Mouse (Mus musculus) hindbrain, embryonic 11.5 days (tissue): ENCODE data around the gene Slc5a6. TPM values are rescaled to one million over a fixed set of nuclear protein-coding genes. Genes with fewer than 3 reads are reported as not detected.

Experiments used
- ATAC-seq: fragments of 200-750 bp; cut with Nextera tagmentation; 2 replicates; pipeline ENCODE4 v1.8.0; 2017; ENCODE audit warnings: mild to moderate bottlenecking, moderate TSS enrichment, moderate library complexity; ENCODE audit not compliant: low FRiP score
- DNase-seq: peaks from one replicate; pipeline ENCODE4 v3.0.0-alpha.2; 2015; ENCODE audit warnings: low spot score
- H3K27ac ChIP-seq: fragments of 300-500 bp; sonication (generic); 2 replicates; pipeline ENCODE4 v1.5.1; 2014; ENCODE audit warnings: mild to moderate bottlenecking, low read depth, low read length
- H3K27me3 ChIP-seq: fragments of 300-500 bp; sonication (generic); 2 replicates; pipeline ENCODE4 v1.6.1; 2014; ENCODE audit warnings: mild to moderate bottlenecking, low read length, moderate library complexity, mixed read lengths; ENCODE audit not compliant: control insufficient read depth, insufficient read depth
- H3K36me3 ChIP-seq: fragments of 300-500 bp; sonication (generic); 2 replicates; pipeline ENCODE4 v1.6.1; 2014; ENCODE audit warnings: mild to moderate bottlenecking, low read length, moderate library complexity, mixed read lengths; ENCODE audit not compliant: control insufficient read depth, insufficient read depth
- H3K4me1 ChIP-seq: fragments of 300-500 bp; sonication (generic); replicated peaks from 2 replicates; pipeline ENCODE4 v1.6.1; 2014; ENCODE audit warnings: low read length, mixed read lengths; ENCODE audit not compliant: control insufficient read depth, insufficient read depth
- H3K4me2 ChIP-seq: fragments of 300-500 bp; sonication (generic); replicated peaks from 2 replicates; pipeline ENCODE4 v1.6.1; 2014; ENCODE audit warnings: mild to moderate bottlenecking, low read depth, low read length
- H3K4me3 ChIP-seq: fragments of 300-500 bp; sonication (generic); 2 replicates; pipeline ENCODE4 v1.5.1; 2014; ENCODE audit warnings: low read depth, low read length
- H3K9ac ChIP-seq: fragments of 300-500 bp; sonication (generic); 2 replicates; pipeline ENCODE4 v1.6.1; 2014; ENCODE audit warnings: low read depth, low read length
- H3K9me3 ChIP-seq: fragments of 300-500 bp; sonication (generic); 2 replicates; pipeline ENCODE4 v1.6.1; 2016; ENCODE audit warnings: low read length; ENCODE audit not compliant: control insufficient read depth
- WGBS: fragments of 180-500 bp; shearing (Covaris S2); extraction: QIAGEN DNeasy Blood & Tissue Kit; methylation state at CpG from one replicate; pipeline ENCODE4 v1.1.7; 2014; 5-methylcytosine and 5-hydroxymethylcytosine counted together
- polyA plus RNA-seq: library from polyadenylated mRNA; unstranded; fragments of >200 nt; fragmentation: Nextera tagmentation; extraction: Ambion mirVana; gene quantifications from 2 replicates; pipeline ENCODE4 v1.2.1, GENCODE M21; 2014

Gene Slc5a6
- 6.3 and 7.6 TPM in 2 replicates for polyA plus RNA-seq

DNA sequence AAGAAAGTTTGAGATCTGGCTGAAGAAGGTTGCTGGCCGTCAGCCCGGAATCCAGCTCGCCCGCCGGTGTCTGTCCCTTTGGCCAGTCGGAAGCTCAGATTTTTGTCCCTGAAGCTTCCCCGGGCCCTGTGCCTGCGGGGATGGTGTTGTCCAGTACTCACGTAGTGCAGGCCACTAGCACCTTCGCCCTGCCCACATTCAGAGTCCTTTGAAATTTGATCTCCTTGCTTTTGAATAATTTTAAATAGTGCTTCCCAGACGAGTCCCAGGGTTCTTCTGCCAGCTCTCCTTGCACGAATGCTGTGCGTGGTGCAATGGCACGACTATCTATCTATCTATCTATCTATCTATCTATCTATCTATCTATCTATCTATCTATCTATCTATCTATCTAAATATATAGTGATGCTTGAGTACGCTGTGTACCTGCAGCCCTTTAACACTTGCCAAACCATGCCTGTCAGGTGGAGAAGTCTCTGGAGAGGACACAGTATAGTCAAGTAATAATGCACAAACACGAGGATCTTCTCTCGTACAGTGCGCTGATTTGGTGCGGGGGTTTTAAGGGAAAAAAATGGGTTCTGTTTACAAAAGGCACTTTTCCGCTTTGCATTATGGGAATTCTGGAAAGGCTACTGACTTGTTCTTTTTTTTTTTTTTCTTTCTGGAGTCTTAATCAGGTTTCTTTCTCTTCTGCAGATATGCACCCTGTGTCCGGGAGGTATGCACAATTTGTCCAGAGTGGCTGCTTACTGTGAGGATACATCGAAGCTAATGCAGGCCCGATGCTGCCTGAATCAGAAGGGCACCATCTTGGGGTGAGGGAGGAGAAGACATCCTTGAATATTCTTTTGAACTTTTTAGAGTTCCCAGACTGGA lies at the start of gene Slc5a6:
Gene Slc5a6, minus strand, starts transcription at position 162 of the 879 bp plus-strand sequence.
- Histone ChIP-seq H3K9ac (peak within 1 kb of the TSS; percentile 87), H3K4me1 (no peaks in the 10 kb centered on the region; the same call in 1 of the 2 replicates), H3K4me2 (peak within 1 kb of the TSS; percentile 81), H3K27ac (peak within 1 kb of the TSS; percentile 90), H3K27me3 (no peaks in the 10 kb centered on the region), H3K36me3 (0 out of 2 replicates have a peak, but pooled peaks cover 2% of the 10 kb centered on the region), H3K4me3 (peak within 1 kb of the TSS; percentile 72), H3K9me3 (no peaks in the 10 kb centered on the region)
- WGBS = under 1% methylated on average over 23 of the region's 23 CpGs
- DNase-seq (peak; percentile 70), ATAC-seq (peak; percentile 57)

DNA sequence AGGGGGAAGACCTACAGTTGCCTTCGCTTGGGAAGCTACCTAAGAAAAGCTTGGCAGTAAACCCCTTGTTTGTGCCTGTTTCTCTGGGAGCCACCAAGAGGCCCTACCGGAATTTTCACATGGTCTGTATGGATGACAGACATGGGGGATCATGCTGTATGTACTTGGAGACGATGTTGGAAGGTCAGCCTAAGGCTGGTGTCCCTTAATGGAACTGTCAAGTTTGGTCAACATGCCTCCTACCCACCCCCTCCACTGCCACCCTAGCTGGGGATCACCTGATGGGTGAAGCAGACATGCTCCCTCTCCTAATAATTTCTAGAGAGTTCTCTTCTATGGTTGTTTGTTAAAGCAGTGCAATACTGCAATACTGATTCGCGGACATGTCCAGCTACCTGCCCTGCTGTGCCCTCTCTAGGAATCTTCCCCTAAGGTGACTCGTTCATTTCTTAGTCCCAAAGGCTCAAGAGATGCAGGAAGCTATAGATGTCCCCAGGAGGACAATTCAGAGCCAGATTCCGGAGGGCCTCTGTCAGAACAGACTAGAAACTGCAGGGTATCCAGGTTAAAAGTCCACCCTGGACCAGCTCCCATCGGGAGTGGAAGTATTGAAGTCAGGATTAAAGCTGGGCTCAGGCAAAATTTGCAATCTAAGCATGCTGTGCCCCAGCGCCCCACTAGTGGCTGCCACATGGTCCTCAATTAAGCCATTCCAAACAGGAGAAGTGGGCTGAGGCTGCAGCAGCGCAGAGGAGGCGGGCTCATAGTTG lies 47.2 kb upstream of the Slc5a6 start:
- ATAC-seq = no peak
- WGBS = 26% methylated on average over 11 of the region's 11 CpGs
- no peaks in the 10 kb centered on the region for H3K9me3 ChIP-seq
- peak overlapping the region; percentile 23 for H3K4me3 ChIP-seq
- peaks cover 66% of the 10 kb centered on the region for H3K27me3 ChIP-seq
- no peak overlapping the region for H3K9ac ChIP-seq
- H3K27ac ChIP-seq = no peak overlapping the region
- DNase-seq = no peak
- peak overlapping the region; percentile 37; the same call in 1 of the 2 replicates for H3K4me2 ChIP-seq
- peaks cover 6% of the 10 kb centered on the region for H3K4me1 ChIP-seq
- no peaks in the 10 kb centered on the region for H3K36me3 ChIP-seq

DNA sequence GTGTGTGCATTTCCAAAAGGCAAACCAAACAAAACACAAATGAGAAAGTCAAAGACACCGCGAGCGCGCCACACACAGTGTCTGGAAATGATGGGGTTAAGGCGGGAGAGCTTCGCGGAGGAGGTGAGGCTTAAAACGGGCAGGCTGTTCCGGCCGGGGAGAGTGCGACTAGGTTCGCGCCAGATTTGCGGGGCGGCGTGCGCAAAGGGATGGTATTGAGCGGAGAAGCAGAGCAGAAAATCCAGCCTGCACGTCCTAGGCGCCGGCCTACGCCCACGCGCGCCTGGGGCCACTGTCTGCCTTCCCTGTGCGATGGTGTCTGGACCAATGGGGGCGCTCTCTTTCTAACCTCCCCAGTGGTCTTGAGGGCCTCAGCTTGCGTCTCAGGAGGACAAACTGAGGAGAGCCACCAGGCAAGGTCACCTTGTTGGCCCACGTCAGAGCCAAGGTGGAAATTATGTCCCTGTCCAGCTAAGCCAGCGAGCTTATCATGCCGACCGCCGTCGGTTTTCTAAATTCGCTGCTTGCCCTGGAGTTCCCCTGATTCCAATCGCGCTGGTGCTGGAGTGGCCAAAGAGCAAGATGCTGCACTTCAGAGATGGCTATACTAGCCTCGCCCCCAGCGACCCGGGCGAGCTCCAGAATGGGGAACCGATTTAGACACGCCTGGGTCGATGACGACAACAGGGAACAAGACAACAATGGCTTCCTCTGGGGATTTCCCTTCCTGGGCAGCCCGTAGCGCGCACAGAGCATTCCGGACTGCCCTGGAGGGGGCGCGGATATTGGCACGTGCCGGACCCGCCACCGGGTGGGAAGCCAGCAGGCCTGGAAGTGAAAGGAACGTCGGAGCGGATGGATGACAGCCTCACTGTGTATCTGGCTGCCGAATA lies 46.3 kb upstream of the Slc5a6 start:
- under 1% methylated on average over 59 of the region's 59 CpGs for WGBS
- H3K27ac ChIP-seq = no peak overlapping the region
- peak; percentile 61 for DNase-seq
- 0 out of 2 replicates have a peak, but pooled peaks have one; percentile 22 for ATAC-seq
- H3K9ac ChIP-seq = no peak overlapping the region
- H3K36me3 ChIP-seq = no peaks in the 10 kb centered on the region
- peaks cover 6% of the 10 kb centered on the region for H3K4me1 ChIP-seq
- peak overlapping the region; percentile 23 for H3K4me3 ChIP-seq
- H3K27me3 ChIP-seq = peaks cover 71% of the 10 kb centered on the region
- no peaks in the 10 kb centered on the region for H3K9me3 ChIP-seq
- H3K4me2 ChIP-seq = peak overlapping the region; percentile 37

DNA sequence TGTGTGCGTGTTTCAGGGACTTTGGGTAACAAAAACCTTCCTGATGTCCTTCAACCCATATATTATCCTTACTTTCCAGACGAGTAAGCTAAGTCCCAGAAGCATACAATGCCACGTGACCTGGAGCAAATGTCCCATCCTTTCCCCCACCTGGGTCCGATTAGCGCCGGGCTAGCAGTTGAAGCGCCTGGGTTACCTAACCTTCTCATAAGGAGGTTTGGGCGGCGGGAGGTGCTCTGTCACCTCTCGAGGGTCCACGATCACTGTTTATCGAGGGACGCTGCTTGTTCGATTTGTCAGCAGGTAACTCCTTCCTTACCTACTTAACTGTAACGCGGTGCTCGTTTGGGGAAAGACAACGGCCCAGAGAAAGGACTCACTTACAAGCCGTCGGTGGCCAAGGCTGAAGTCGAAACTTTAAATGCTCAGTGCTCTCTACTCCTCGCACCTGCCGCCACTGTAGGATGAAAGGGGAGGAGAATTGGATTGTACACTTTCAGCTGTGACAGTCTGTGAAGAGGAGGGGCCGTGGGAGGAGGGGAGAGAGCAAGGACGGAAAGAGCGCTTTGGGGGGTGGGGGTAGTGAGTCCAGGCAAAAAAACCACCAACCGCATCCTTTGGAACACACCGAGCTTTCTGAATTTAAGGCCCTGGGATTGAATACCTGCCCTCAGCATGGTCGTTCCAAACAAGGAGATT lies 45.5 kb upstream of the Slc5a6 start:
- no peak for ATAC-seq

DNA sequence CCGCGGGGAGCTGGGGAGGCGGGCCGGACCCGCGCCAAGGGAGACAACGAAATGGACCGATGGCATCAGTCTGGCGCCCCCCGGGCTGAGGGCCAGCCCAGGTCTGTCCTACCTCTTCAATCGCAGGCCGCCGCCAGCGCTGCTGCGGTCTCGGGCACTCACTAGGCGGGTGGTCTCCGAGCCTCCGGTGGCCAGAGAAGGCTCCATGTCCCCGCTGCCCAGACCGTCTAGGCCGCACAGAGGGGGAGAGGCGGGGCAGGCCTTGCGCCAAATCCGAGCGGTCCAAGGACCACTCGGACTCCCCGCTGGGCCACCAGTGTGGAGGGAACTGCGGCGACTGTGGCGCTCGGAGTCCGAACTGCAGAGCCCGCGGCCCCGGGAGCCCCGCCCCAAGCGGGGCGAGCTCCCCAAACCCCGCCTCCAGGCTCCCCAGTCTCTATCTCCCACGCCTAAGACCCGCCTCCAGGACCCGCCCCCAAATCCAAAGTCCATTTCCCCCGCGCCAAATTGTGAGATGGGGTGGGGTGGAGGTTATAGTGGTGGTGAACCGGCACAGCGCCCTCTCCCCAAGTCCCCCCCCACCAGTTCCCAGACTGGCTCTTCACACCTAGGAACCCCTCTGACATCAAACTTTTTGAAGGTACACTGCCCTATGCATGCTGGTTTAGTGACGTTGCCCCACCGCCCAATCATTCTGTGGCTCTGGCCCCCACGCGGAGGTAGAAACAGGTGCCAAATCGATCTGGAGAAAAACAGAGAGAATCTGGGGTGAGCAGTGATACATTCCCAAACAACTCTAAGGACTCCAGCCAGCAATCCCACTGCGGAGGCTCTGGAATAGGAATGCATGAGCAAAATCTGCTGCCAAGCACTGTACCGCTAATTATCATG lies 44.7 kb upstream of the Slc5a6 start:
- Histone ChIP-seq H3K4me1 (peaks cover 6% of the 10 kb centered on the region), H3K4me3 (peak overlapping the region; percentile 45), H3K36me3 (no peaks in the 10 kb centered on the region), H3K4me2 (peak overlapping the region; percentile 52), H3K9me3 (no peaks in the 10 kb centered on the region), H3K9ac (peak overlapping the region; percentile 66), H3K27me3 (peaks cover 78% of the 10 kb centered on the region), H3K27ac (0 out of 2 replicates have a peak overlapping the region, but pooled peaks have one; percentile 39)
- DNase-seq = peak; percentile 46
- ATAC-seq = peak; percentile 69
- under 1% methylated on average over 45 of the region's 54 CpGs for WGBS

More for the DNA sequence above, 45.5 kb upstream of the Slc5a6 start:
- H3K4me1 ChIP-seq = peaks cover 6% of the 10 kb centered on the region
- WGBS = 2% methylated on average over 29 of the region's 29 CpGs
- H3K4me3 ChIP-seq = peak overlapping the region; percentile 23; the same call in 1 of the 2 replicates
- no peak overlapping the region for H3K27ac ChIP-seq
- DNase-seq = peak; percentile 52
- H3K36me3 ChIP-seq = no peaks in the 10 kb centered on the region
- H3K9ac ChIP-seq = no peak overlapping the region
- H3K27me3 ChIP-seq = peaks cover 77% of the 10 kb centered on the region
- H3K4me2 ChIP-seq = peak overlapping the region; percentile 37
- H3K9me3 ChIP-seq = no peaks in the 10 kb centered on the region

DNA sequence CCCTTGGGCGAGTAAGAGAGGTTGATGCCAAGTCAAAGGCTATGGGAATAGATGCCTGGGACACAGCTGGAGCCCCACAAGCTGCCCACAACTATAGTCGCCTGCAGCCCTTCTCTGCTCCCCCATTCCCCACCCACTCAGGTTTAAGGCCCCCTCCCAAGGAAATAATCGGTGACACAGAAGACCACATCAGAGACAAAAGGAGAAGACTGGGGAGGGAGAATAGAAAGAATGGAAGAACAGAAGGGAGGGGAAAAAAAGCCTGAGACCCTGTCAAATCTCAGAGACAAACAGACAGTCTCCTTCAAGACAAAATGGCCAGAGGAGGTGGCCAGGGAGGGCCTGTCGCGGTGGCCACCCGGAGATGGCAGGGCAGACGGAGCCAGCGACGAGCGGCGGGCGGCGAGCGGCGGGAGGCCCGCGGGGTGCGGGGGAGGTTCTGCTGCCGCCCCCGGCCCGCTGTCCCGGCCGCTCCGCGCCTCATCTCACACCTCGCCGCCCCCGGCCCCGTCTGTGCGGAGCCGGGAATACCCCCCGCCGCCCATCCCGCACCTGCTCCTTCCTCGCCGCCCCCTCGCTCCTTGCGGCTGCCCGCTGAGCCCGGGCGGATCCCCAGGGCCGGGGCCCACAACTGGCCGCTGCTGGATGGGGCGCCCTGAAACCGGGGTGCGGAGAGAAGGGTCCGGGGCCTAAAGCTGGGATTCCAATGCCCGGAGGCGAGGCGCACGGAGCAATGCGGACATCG lies 43.7 kb upstream of the Slc5a6 start:
- Histone ChIP-seq H3K36me3 (no peaks in the 10 kb centered on the region), H3K9ac (peak overlapping the region; percentile 66), H3K27ac (0 out of 2 replicates have a peak overlapping the region, but pooled peaks have one; percentile 24), H3K4me2 (peak overlapping the region; percentile 52), H3K27me3 (peaks cover 78% of the 10 kb centered on the region), H3K4me3 (peak overlapping the region; percentile 45), H3K9me3 (no peaks in the 10 kb centered on the region), H3K4me1 (peaks cover 6% of the 10 kb centered on the region)
- ATAC-seq (peak; percentile 18; the same call in 1 of the 2 replicates), DNase-seq (peak; percentile 34)
- WGBS = 3% methylated on average over 43 of the region's 53 CpGs

DNA sequence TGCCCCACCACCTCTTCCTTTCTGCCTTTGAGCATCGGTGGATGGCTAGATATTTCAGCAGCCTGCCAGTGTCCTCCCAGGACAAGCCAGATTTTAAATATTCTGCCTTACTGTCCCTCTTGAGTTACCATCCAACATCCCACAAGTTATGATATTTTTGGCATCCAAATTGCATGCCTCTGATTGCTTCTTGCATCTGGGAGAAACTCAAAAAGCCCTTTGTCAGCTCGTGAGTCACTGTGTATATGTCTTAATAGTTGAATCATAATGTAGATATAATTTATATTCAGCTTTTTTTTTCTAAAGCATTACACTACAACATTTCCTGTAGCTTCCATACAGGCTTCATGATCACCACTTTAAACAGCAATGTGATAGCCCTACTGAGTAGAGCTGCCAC lies 38.4 kb upstream of the Slc5a6 start:
- WGBS = 80% methylated on average over 2 of the region's 2 CpGs
- H3K36me3 ChIP-seq = no peaks in the 10 kb centered on the region
- no peaks in the 10 kb centered on the region for H3K4me1 ChIP-seq
- H3K27ac ChIP-seq = no peak overlapping the region
- DNase-seq (no peak), ATAC-seq (no peak)
- no peak overlapping the region for H3K4me3 ChIP-seq
- no peak overlapping the region for H3K4me2 ChIP-seq
- peaks cover 28% of the 10 kb centered on the region for H3K27me3 ChIP-seq
- H3K9ac ChIP-seq = no peak overlapping the region
- H3K9me3 ChIP-seq = no peaks in the 10 kb centered on the region
